Mouse (Mus musculus) intestine, embryonic 14.5 days (tissue): ENCODE results near the gene Atp13a5. TPM values are rescaled to one million over a fixed set of nuclear protein-coding genes. Genes with fewer than 3 reads are reported as not detected.

Experiments used
- ATAC-seq: fragments of 200-750 bp; cut with Nextera tagmentation; replicated peaks from 2 replicates; pipeline ENCODE4 v1.8.0; 2017; ENCODE audit warnings: low read depth, moderate number of reproducible peaks, moderate TSS enrichment, moderate library complexity; ENCODE audit not compliant: low FRiP score, low TSS enrichment
- DNase-seq: peaks from one replicate; pipeline ENCODE4 v3.0.0-alpha.2; 2018; ENCODE audit warnings: low spot score
- H3K27ac ChIP-seq: fragments of 300-500 bp; sonication (generic); 2 replicates; pipeline ENCODE4 v1.5.1; 2014; ENCODE audit warnings: low read depth, mild to moderate bottlenecking, control low read depth
- H3K27me3 ChIP-seq: fragments of 300-500 bp; sonication (generic); replicated peaks from 2 replicates; pipeline ENCODE4 v1.6.1; 2014; ENCODE audit warnings: low read length, control low read depth; ENCODE audit not compliant: control insufficient read depth, insufficient read depth
- H3K36me3 ChIP-seq: fragments of 300-500 bp; sonication (generic); 2 replicates; pipeline ENCODE4 v1.6.1; 2014; ENCODE audit warnings: low read length, control low read depth; ENCODE audit not compliant: control insufficient read depth, insufficient read depth
- H3K4me1 ChIP-seq: fragments of 300-500 bp; sonication (generic); replicated peaks from 2 replicates; pipeline ENCODE4 v1.6.1; 2014; ENCODE audit warnings: low read length, control low read depth, mixed read lengths; ENCODE audit not compliant: control insufficient read depth, insufficient read depth
- H3K4me2 ChIP-seq: fragments of 300-500 bp; sonication (generic); 2 replicates; pipeline ENCODE4 v1.6.1; 2014; ENCODE audit warnings: low read length
- H3K4me3 ChIP-seq: fragments of 300-500 bp; sonication (generic); 2 replicates; pipeline ENCODE4 v1.5.1; 2014; ENCODE audit warnings: low read depth, low read length, control low read depth, mixed read lengths
- H3K9ac ChIP-seq: fragments of 300-500 bp; sonication (generic); 2 replicates; pipeline ENCODE4 v1.6.1; 2014; ENCODE audit warnings: mild to moderate bottlenecking, low read length
- H3K9me3 ChIP-seq: fragments of 300-500 bp; sonication (generic); 2 replicates; pipeline ENCODE4 v1.6.1; 2016; ENCODE audit warnings: low read length, control low read depth; ENCODE audit not compliant: control insufficient read depth
- WGBS: fragments of 180-500 bp; shearing (Covaris S2); extraction: QIAGEN DNeasy Blood & Tissue Kit; methylation state at CpG from one replicate; pipeline ENCODE4 v1.1.7; 2014; 5-methylcytosine and 5-hydroxymethylcytosine counted together
- polyA plus RNA-seq: library from polyadenylated mRNA; unstranded; fragments of >200 nt; fragmentation: Nextera tagmentation; extraction: Ambion mirVana; gene quantifications from 2 replicates; pipeline ENCODE4 v1.2.1, GENCODE M21; 2014

Atp13a5 gene
- polyA plus RNA-seq, 1 experiment from 2014 or later = not detected

DNA sequence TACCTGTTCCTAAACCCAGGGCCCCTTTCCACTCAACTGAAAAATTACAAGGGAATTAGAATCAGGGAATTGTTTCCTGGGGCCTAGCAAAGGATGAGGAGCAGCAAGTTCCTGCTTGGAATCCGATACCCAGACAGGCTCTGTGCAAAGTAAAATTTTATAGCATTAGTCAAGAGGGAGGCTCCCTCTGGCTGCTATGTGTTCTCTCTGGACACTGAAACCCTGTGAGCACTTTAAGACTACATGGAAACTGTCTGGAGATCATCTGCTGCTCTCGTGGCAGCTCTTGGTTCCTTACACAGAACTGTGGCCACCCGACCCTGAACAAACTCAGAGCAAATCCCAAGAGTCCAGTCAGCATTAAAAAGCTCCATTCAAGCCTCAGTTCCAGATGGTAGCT lies 50.6 kb downstream of the Atp13a5 start:
- DNase-seq (no peak), ATAC-seq (no peak)
- Histone ChIP-seq H3K27me3 (no peaks in the 10 kb centered on the region), H3K9ac (no peak overlapping the region), H3K27ac (no peak overlapping the region), H3K4me2 (no peak overlapping the region), H3K4me1 (no peaks in the 10 kb centered on the region), H3K9me3 (no peaks in the 10 kb centered on the region), H3K36me3 (no peaks in the 10 kb centered on the region), H3K4me3 (no peak overlapping the region)
- 52% methylated on average over 3 of the region's 3 CpGs for WGBS

DNA sequence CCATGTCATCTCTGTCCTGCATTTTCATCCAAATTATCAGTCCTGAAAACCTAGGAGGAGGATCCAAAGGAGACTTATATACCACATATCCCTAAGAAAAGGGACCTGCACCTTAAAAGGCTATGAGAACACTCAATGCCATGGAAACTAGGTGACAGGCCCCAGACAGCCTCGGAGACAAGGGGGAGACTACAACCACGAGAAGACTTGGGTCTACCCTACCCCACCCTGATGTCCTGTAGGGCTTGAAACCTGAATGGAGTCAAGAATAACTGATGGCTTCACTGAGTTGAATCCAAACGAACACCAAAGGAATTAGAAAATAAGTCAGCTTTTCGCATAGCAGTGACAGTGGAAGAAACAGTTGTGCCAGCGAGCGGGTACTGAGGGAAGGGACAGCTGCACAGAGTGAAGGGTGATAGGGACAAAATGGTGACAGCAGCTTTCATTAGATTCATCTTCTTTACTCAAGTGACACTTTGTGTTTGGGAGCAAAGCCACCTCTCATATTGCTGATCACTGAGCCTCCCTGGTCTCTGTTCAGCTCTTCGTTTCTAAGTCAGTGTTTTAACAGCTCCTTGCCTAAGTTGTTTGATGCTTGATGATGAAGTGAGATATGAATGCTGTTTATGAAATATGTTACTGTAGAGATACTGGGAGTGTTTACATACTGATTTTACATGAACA lies 53.2 kb downstream of the Atp13a5 start:
- WGBS = 87% methylated on average over 7 of the region's 7 CpGs
- DNase-seq = no peak
- H3K4me3 ChIP-seq = no peak overlapping the region

DNA sequence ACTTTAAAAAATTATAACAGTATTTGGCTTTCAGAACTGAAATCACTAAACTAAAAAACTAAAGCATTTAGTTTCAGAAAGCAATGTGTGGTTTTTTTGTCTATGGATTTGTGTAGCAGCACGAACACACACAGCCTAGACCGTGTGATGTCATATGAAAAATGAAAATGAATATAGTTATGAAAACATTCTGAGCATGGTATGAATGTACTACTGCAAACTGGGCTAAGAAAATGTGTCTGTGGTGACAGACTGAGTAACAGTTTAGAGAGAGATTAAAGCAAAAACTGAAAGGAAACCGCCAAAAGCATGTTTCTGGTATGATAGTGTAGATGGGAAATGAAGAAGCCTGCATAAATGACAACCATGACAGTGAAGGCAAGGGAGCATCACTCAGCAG lies 57.8 kb downstream of the Atp13a5 start:
- DNase-seq = no peak
- H3K36me3 ChIP-seq = no peaks in the 10 kb centered on the region
- H3K9me3 ChIP-seq = no peaks in the 10 kb centered on the region; the same call in 1 of the 2 replicates
- no peaks in the 10 kb centered on the region for H3K4me1 ChIP-seq
- H3K9ac ChIP-seq = no peak overlapping the region
- no peak overlapping the region for H3K4me3 ChIP-seq
- no peak for ATAC-seq
- WGBS = 83% methylated on average over 3 of the region's 3 CpGs
- H3K27me3 ChIP-seq = no peaks in the 10 kb centered on the region
- no peak overlapping the region for H3K27ac ChIP-seq
- no peak overlapping the region for H3K4me2 ChIP-seq

More for the DNA sequence above, 53.2 kb downstream of the Atp13a5 start:
- H3K36me3 ChIP-seq = no peaks in the 10 kb centered on the region
- H3K4me2 ChIP-seq = no peak overlapping the region
- ATAC-seq = no peak
- H3K4me1 ChIP-seq = no peaks in the 10 kb centered on the region
- H3K27me3 ChIP-seq = no peaks in the 10 kb centered on the region
- no peak overlapping the region for H3K27ac ChIP-seq
- H3K9me3 ChIP-seq = no peaks in the 10 kb centered on the region
- no peak overlapping the region for H3K9ac ChIP-seq

DNA sequence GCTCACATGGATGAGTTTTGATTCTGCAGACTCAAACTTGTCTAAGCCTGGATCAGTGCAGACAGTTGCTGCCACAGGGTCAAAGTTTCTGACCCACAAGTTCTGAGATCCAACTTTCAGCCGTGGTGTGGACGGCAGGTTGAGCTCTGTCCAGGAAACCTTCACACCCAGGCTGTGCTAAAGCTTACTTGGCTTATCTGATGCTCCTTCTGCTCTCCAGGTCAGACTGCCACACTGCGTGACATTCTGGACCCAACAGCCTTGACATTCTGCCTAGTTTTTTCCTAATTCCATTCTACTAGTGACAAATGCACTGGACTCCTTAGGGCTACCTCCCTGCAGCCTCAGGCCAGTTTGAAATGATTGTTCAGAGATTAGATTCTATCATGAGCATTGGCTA lies 63.1 kb downstream of the Atp13a5 start:
- DNase-seq (no peak), ATAC-seq (no peak)
- Histone ChIP-seq H3K4me3 (no peak overlapping the region), H3K27ac (no peak overlapping the region), H3K9me3 (no peaks in the 10 kb centered on the region; the same call in 1 of the 2 replicates), H3K27me3 (no peaks in the 10 kb centered on the region), H3K4me1 (no peaks in the 10 kb centered on the region), H3K9ac (no peak overlapping the region), H3K4me2 (no peak overlapping the region), H3K36me3 (no peaks in the 10 kb centered on the region)
- 80% methylated on average over 3 of the region's 3 CpGs for WGBS

DNA sequence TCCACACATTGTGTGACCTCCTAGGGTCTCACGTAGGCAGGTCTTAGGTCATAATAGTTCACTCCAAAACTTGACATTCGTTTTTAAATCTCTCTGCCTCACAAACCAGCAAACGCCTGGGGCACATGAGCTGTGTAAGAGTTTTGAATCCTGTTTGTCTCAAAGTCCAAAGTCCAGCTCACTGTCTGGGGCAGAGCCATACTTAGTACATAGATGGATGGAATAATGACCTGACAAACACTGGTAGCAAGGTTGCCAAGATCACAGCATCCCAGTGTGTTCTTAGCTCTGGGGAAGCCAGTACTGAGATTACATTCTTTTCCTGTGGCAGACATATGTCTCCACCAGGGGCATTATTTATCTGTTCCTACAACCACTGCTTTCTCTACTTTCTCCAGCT lies 63.5 kb downstream of the Atp13a5 start:
- Histone ChIP-seq H3K36me3 (no peaks in the 10 kb centered on the region), H3K4me1 (no peaks in the 10 kb centered on the region), H3K9me3 (no peaks in the 10 kb centered on the region; the same call in 1 of the 2 replicates), H3K4me3 (no peak overlapping the region), H3K4me2 (no peak overlapping the region), H3K27ac (no peak overlapping the region), H3K9ac (no peak overlapping the region), H3K27me3 (no peaks in the 10 kb centered on the region)
- ATAC-seq = no peak
- DNase-seq = no peak
- 72% methylated on average over 3 of the region's 3 CpGs for WGBS

DNA sequence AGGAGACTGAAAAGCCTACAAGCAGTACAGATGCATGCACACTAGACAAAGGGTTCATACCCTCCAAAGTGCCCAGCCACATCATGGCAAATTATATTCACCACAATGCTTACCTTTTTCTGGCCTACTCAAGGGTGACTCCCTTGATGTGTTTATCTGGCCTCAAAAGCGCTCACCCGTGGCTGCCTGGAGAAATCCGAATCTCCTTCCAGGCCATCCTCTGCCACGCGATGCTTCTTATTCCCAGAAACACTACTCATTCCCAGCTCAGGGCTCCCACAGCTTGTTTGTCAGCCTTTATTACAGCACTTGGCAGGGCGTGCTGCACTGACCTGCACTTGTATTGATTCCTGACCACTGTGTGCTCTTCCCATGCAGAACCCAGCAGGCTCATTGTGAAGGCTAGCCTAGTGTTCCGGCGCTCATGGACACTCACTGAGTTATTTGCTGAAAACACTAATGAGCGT lies 80.9 kb downstream of the Atp13a5 start:
- H3K4me2 ChIP-seq = no peak overlapping the region
- no peaks in the 10 kb centered on the region for H3K4me1 ChIP-seq
- H3K9ac ChIP-seq = no peak overlapping the region
- no peaks in the 10 kb centered on the region for H3K27me3 ChIP-seq
- H3K27ac ChIP-seq = no peak overlapping the region
- 80% methylated on average over 9 of the region's 9 CpGs for WGBS
- H3K36me3 ChIP-seq = no peaks in the 10 kb centered on the region
- no peaks in the 10 kb centered on the region for H3K9me3 ChIP-seq
- H3K4me3 ChIP-seq = no peak overlapping the region
- ATAC-seq (no peak), DNase-seq (no peak)

DNA sequence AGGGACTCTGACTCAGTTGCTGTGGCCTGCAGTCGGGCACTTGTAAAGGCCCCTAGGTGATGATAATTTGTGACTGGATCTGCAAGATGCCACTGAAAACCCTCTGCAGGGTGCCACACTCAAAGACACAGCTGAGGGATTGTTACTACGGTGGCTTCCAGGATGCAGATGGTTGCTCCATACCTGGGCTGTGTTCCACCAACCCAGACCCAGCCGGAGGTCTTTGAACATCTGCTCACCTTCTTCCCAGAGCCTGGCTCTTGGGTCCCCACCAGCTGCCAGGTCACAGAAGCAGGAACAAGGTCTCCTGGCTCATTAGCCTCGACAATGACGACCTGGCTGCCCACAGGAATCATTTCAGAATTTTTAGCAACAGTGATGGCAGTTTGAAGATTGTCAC lies 97.8 kb downstream of the Atp13a5 start:
- H3K4me1 ChIP-seq = no peaks in the 10 kb centered on the region
- H3K27me3 ChIP-seq = no peaks in the 10 kb centered on the region
- DNase-seq (no peak), ATAC-seq (no peak)
- no peaks in the 10 kb centered on the region for H3K36me3 ChIP-seq
- 75% methylated on average over 5 of the region's 5 CpGs for WGBS
- H3K4me3 ChIP-seq = no peak overlapping the region
- H3K4me2 ChIP-seq = no peak overlapping the region
- no peak overlapping the region for H3K27ac ChIP-seq
- H3K9ac ChIP-seq = no peak overlapping the region
- no peaks in the 10 kb centered on the region for H3K9me3 ChIP-seq

DNA sequence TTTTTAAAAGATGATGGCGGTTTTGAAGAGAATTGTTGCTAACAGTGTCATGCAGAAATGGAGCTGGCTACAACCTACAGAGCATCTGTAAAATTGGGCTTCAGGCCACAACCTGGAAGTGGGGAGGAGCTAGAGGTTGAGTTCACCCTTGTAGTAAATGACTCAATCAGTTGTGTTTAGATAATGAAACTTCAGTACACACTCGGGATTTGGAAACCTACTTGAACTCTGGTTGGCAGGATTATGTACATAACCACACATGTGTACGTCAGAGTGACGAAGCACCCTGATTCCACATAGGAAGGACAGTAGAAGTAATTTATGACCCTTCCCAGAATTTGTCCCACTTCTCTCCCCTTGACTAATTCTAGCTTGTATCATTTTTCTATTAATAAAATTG lies 124.2 kb downstream of the Atp13a5 start:
- H3K9me3 ChIP-seq = peaks cover 3% of the 10 kb centered on the region; the same call in 1 of the 2 replicates
- ATAC-seq (no peak), DNase-seq (no peak)
- no peak overlapping the region for H3K27ac ChIP-seq
- H3K4me2 ChIP-seq = no peak overlapping the region
- 69% methylated on average over 4 of the region's 4 CpGs for WGBS
- no peak overlapping the region for H3K9ac ChIP-seq
- H3K4me3 ChIP-seq = no peak overlapping the region
- no peaks in the 10 kb centered on the region for H3K27me3 ChIP-seq
- H3K36me3 ChIP-seq = no peaks in the 10 kb centered on the region
- no peaks in the 10 kb centered on the region for H3K4me1 ChIP-seq

DNA sequence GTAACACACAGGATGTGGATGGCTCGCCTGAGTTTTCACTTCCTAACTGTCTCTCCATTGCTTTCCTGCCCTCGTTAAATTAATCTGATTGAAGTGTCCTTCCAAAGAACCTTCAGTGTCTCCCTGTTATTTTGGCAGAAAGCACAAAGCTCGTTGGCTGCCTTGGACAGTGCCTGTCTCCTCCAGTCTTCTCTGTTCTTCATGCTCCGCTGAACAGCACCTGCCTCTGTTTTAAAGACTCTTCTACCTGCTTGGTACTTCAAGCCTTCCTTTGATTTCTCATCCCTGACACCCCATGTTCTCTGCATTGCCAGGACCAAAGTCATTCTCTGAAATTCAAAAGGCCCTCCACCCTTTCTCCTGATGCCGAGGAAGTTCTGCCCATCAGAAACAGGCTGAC lies 142.6 kb downstream of the Atp13a5 start:
- no peak for ATAC-seq
- H3K4me2 ChIP-seq = no peak overlapping the region
- WGBS = 85% methylated on average over 5 of the region's 5 CpGs

More for the DNA sequence above, 142.6 kb downstream of the Atp13a5 start:
- Histone ChIP-seq H3K27me3 (no peaks in the 10 kb centered on the region), H3K36me3 (no peaks in the 10 kb centered on the region), H3K27ac (no peak overlapping the region), H3K4me1 (no peaks in the 10 kb centered on the region), H3K9ac (no peak overlapping the region), H3K4me3 (no peak overlapping the region), H3K9me3 (no peaks in the 10 kb centered on the region)
- no peak for DNase-seq
